Mouse (Mus musculus) liver, embryonic 14.5 days (tissue): ENCODE data around the gene Peak1. TPM values are rescaled to one million over a fixed set of nuclear protein-coding genes. Genes with fewer than 3 reads are reported as not detected.

Source experiments
- ATAC-seq: fragments of 200-750 bp; cut with Nextera tagmentation; 2 replicates; pipeline ENCODE4 v1.8.0; 2017; ENCODE audit warnings: moderate number of reproducible peaks, mild to moderate bottlenecking, moderate library complexity; ENCODE audit not compliant: insufficient read depth
- DNase-seq, 3 experiments: peaks; one replicate each; pipeline ENCODE4 v3.0.0-alpha.2; 2012 to 2013; ENCODE audit warnings: low read depth in 3 of 3, low spot score in 3 of 3
- H3K27ac ChIP-seq: fragments of 300-500 bp; sonication (generic); 2 replicates; pipeline ENCODE4 v1.5.1; 2014; ENCODE audit warnings: moderate library complexity, mild to moderate bottlenecking, control low read depth, inconsistent platforms
- H3K27me3 ChIP-seq: fragments of 300-500 bp; sonication (generic); 2 replicates; pipeline ENCODE4 v1.6.1; 2014; ENCODE audit warnings: mild to moderate bottlenecking, low read length, moderate library complexity; ENCODE audit not compliant: control insufficient read depth, insufficient read depth
- H3K36me3 ChIP-seq: fragments of 300-500 bp; sonication (generic); replicated peaks from 2 replicates; pipeline ENCODE4 v1.6.1; 2014; ENCODE audit warnings: low read depth; ENCODE audit not compliant: control insufficient read depth, insufficient read depth
- H3K4me1 ChIP-seq, 2 experiments: fragments of 200-500 bp in 1 of 2; fragments of 300-500 bp in 1 of 2; sonication (generic) in 1 of 2; replicated peaks; 2 replicates each; pipeline ENCODE4 v1.6.1; 2012 to 2014; ENCODE audit warnings: antibody characterized with exemption in 1 of 2, inconsistent platforms in 1 of 2, low read length in 1 of 2; ENCODE audit not compliant: control insufficient read depth in 2 of 2, insufficient read depth in 2 of 2
- H3K4me2 ChIP-seq: fragments of 300-500 bp; sonication (generic); 2 replicates; pipeline ENCODE4 v1.6.1; 2014; ENCODE audit warnings: low read depth, mild to moderate bottlenecking, control low read depth, moderate library complexity
- H3K4me3 ChIP-seq, 2 experiments: fragments of 200-500 bp in 1 of 2; fragments of 300-500 bp in 1 of 2; sonication (generic) in 1 of 2; 2 replicates each; pipeline ENCODE4 v1.5.1; 2012 to 2014; ENCODE audit warnings: low read depth in 2 of 2, low read length in 2 of 2, mild to moderate bottlenecking in 2 of 2, control low read depth in 1 of 2, inconsistent platforms in 1 of 2, moderate library complexity in 1 of 2; ENCODE audit not compliant: insufficient read depth in 1 of 2
- H3K9ac ChIP-seq: fragments of 300-500 bp; sonication (generic); replicated peaks from 2 replicates; pipeline ENCODE4 v1.6.1; 2014; ENCODE audit warnings: mild to moderate bottlenecking, control low read depth, moderate library complexity
- H3K9me3 ChIP-seq: fragments of 300-500 bp; sonication (generic); 2 replicates; pipeline ENCODE4 v1.6.1; 2016; ENCODE audit warnings: low read length, mixed read lengths; ENCODE audit not compliant: control insufficient read depth
- CTCF ChIP-seq: IDR thresholded peaks from 2 replicates; pipeline ENCODE4 v1.5.1; 2016; ENCODE audit warnings: antibody characterized with exemption, low read depth, control low read depth
- EP300 ChIP-seq: IDR thresholded peaks from 2 replicates; pipeline ENCODE4 v1.6.1; 2016; ENCODE audit warnings: antibody characterized with exemption, low read depth
- WGBS: fragments of 180-500 bp; shearing (Covaris S2); extraction: QIAGEN DNeasy Blood & Tissue Kit; methylation state at CpG from one replicate; pipeline ENCODE4 v1.1.7; 2014; ENCODE audit not compliant: insufficient replicate concordance; 5-methylcytosine and 5-hydroxymethylcytosine counted together
- polyA plus RNA-seq, 2 experiments: library from polyadenylated mRNA; depleted of rRNA in 1 of 2; stranded (reverse) in 1 of 2; unstranded in 1 of 2; fragments of >200 nt; fragmentation: Nextera tagmentation in 1 of 2; extraction: Ambion mirVana in 1 of 2; gene quantifications; 2 replicates each; pipeline versions ENCODE4 v1.2.1 to v1.2.3; 2012 to 2014

Peak1 gene
- polyA plus RNA-seq, 2 experiments = 1.8 to 2.3 TPM

GRCm38 (mm10) chr9:56271326-56272246 lies 146.3 kb downstream of the Peak1 start:
- no peak overlapping the region for H3K4me3 ChIP-seq
- 69% methylated on average over 21 of the region's 21 CpGs for WGBS
- no peak overlapping the region for H3K4me2 ChIP-seq
- no peak overlapping the region for H3K9ac ChIP-seq
- no peak for DNase-seq
- no peak for TF ChIP-seq CTCF
- no peak for TF ChIP-seq EP300
- no peak overlapping the region for H3K27ac ChIP-seq
- ATAC-seq = no peak
- H3K4me1 ChIP-seq = no peaks in the 10 kb centered on the region
- no peaks in the 10 kb centered on the region for H3K27me3 ChIP-seq
- no peaks in the 10 kb centered on the region for H3K36me3 ChIP-seq
- no peaks in the 10 kb centered on the region for H3K9me3 ChIP-seq

- no peak for TF ChIP-seq EP300
- no peak for TF ChIP-seq CTCF
- Histone ChIP-seq H3K27me3 (no peaks in the 10 kb centered on the region), H3K4me1 (peaks cover 0 to 6% of the 10 kb centered on the region in 2 experiments; a peak in 2 of 4 replicates), H3K36me3 (no peaks in the 10 kb centered on the region), H3K9me3 (no peaks in the 10 kb centered on the region), H3K9ac (no peak overlapping the region), H3K4me2 (no peak overlapping the region), H3K4me3 (no peak overlapping the region), H3K27ac (no peak overlapping the region)
- ATAC-seq = no peak
- DNase-seq = no peak
- 63% methylated on average over 3 of the region's 3 CpGs for WGBS
Measured at GRCm38 (mm10) chr9:56269101-56269500, 148.8 kb downstream of the Peak1 start.

- ATAC-seq = no peak
- Histone ChIP-seq H3K9me3 (no peaks in the 10 kb centered on the region), H3K27ac (no peak overlapping the region), H3K4me3 (no peak overlapping the region), H3K36me3 (no peaks in the 10 kb centered on the region), H3K9ac (no peak overlapping the region), H3K27me3 (no peaks in the 10 kb centered on the region), H3K4me2 (no peak overlapping the region), H3K4me1 (peaks cover 6 to 14% of the 10 kb centered on the region in 2 experiments)
- DNase-seq = no peak
- WGBS = 43% methylated on average over 7 of the region's 7 CpGs
- TF ChIP-seq CTCF = no peak
- TF ChIP-seq EP300 = no peak
Measured at GRCm38 (mm10) chr9:56266200-56266815, 151.6 kb downstream of the Peak1 start.

GRCm38 (mm10) chr9:56265460-56266199 lies 152.2 kb downstream of the Peak1 start:
- ATAC-seq = no peak
- WGBS = 41% methylated on average over 5 of the region's 5 CpGs
- H3K9ac ChIP-seq = no peak overlapping the region
- no peak overlapping the region for H3K4me2 ChIP-seq
- no peak for DNase-seq
- no peak overlapping the region for H3K4me3 ChIP-seq
- H3K9me3 ChIP-seq = no peaks in the 10 kb centered on the region; the same call in 1 of the 2 replicates
- peaks cover 6 to 14% of the 10 kb centered on the region in 2 experiments for H3K4me1 ChIP-seq
- H3K27me3 ChIP-seq = no peaks in the 10 kb centered on the region
- TF ChIP-seq EP300 (no peak), CTCF (no peak)
- H3K36me3 ChIP-seq = no peaks in the 10 kb centered on the region
- no peak overlapping the region for H3K27ac ChIP-seq

GRCm38 (mm10) chr9:56265022-56265360 lies 152.9 kb downstream of the Peak1 start:
- no peak for TF ChIP-seq CTCF
- no peak for TF ChIP-seq EP300
- Histone ChIP-seq H3K27me3 (no peaks in the 10 kb centered on the region), H3K9ac (no peak overlapping the region), H3K9me3 (peaks cover 5% of the 10 kb centered on the region), H3K4me3 (no peak overlapping the region), H3K27ac (no peak overlapping the region), H3K4me2 (no peak overlapping the region), H3K36me3 (no peaks in the 10 kb centered on the region), H3K4me1 (peaks cover 6 to 14% of the 10 kb centered on the region in 2 experiments)
- 30% methylated on average over 8 of the region's 8 CpGs for WGBS
- no peak for DNase-seq
- ATAC-seq = no peak
